Mouse (Mus musculus) frontal cortex, postnatal 25 days (tissue): ENCODE measurements around the gene B3gnt2.
"Not testable (repeated sequence)": the region's sequence is repeated elsewhere in the genome, so short reads cannot be mapped to it uniquely, and the experiment has no call there.

ENCODE experiments used
- DNase-seq, 2 experiments: peaks; one replicate each; pipeline ENCODE4 v3.0.0; 2022; ENCODE audit warnings: low spot score in 2 of 2

B3gnt2 gene

DNA sequence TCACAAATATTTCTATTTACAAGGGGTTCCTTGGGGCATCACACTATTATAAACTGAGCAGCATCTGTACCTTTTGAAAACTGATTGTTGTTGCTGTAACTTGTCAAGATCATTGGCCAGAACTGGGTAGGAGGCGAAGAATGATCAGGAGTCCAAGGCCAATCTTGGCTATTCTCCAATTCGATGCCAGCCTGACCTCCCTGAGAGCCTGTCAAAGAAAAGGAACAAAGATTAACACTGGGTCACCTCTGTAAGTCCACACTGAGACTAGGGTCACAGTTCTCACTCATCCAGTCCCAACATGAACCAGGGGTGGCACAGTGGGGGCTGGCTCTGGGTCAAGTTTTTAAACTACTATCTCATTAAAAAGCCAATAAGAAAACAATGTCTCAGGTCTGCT lies 85.9 kb downstream of the B3gnt2 start:
- DNase-seq = no peak

DNA sequence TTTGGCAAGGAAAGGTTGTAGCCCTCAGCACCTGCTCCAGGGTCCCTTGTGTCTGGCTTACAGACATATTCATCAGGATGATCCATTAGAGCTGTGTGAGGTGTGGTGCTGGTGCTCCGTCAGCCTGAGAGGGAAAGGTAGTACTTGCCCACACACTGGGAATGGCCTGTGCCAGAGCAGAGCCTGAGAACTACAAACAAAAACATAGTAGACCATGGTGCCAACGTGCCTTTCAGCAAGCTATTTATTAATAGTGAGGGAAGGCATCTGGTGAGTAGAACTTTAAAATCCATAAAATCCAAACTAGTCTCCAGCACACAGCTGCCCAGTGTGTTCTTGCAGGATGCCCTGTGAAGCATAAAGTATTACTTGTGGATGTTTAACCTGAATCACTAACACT lies 94.5 kb downstream of the B3gnt2 start:
- no peak for DNase-seq

DNA sequence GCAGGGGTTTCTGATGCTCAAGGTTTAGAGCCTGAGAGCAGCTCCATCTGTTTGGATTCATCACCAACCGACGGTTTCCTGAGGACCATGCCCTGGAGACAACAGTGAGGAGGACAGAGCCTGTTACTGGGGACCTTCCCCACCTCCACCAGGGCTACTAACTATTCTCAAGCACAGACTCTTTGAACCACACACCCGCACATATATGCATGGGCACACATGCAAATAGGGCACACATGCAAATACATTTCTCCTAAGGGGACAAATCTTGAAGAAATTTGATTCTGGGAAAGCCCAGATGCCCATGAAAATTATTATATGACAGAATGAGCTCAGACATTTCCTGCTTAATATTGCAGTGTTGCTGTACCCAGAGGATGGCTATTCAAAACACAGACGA lies 95.3 kb downstream of the B3gnt2 start:
- no peak for DNase-seq

DNA sequence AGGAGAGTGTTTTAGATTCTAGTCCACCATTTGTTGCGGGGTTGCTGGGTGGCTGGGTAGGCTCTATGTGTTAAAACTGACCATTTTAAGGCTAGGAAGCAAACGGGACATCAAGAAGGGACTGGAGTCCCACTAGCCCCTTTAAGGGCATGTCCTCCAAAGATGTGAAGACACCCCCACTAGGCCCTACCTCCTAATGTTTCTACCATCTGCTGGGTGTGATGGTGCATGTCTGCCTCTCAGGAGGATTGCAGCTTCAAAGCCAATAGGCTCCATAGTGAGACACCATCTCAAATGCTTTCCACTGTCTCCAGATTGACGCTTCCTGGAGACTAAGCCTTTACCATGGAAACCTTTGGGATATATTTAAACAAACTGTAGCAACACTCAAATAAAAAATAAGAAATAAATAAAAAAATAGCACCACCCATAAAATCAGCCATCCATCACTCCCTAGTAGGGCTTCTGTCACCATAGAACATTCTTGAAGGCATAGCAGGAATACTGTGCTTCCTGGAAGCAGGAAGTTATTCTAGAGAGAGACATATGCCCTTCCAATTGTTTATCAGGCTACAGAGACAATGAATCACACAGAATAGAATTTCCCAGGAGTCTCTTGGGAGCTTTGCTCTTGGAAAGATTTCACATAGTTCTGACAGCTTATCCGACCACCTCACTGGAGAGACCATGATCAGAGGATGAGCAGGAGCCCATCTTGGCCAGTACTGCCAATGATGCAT lies 97.0 kb downstream of the B3gnt2 start:
- DNase-seq = no peak

DNA sequence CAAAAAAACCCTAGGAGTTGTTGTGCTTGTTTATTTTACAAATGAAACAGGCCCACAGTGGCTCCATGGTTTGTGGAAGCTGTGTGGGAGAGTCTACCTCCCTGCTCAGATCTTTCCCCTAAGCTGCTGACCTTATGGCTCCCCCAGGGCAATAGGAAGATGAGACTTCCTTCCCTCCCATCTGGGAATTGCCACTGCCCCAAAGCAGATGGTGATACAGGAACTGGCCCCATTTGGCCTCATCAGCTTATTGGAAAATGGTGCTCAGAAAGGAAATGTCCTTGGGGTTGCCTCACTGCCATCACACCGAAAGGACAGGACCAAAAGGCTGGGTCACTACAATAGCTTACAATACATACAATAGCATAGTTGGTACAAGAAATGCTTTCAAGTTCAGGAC lies 97.7 kb downstream of the B3gnt2 start:
- no peak for DNase-seq

DNA sequence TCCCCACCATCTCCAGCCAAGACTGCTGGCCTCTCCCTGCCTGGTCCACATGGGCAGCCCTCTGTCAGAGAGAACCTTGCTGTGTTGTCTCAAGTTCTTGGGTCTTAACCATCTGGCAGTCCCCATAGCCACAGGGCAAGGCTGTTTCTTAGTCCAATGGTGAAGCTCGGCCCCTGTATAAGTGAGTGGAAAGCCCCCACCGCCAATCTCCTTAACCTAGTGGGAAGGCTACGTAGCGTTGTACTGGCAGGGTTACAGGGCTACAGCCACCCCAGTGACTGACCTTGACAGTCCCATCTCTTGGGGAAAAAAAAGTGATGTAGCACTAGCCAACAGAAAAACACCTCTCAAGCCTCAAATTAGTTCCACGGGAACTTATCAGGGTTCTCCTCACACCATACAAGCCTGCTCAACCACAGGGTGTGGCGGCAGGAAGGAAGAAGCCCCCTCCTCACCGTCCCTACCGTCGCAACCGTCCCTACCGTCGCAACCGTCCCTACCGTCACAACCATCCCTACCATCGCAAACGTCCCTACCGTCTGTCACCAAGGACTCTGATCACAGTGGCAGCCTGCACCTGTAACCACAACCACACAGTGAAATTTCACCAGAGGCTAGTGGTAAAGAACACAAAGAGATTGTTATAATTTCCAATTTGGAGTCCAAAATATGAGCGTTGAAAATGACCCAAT lies 98.4 kb downstream of the B3gnt2 start:
- DNase-seq = no peak

DNA sequence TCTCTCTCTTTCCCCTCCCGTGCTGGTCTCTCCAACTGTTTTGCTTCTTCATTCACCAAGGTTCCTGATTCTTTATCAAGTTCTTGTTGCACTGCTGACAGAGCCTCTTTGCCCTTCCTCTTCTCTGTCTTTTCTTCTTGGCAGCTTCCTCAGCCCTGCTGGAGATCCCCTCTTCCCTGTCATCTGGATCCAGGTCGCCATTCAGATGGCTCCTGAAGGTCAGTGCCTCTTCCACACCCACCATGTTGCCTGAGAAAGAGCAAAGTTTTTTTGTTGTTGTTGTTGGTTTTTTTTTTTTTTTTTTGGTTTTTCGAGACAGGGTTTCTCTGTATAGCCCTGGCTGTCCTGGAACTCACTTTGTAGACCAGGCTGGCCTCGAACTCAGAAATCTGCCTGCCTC lies 101.0 kb downstream of the B3gnt2 start:
- DNase-seq = no peak

DNA sequence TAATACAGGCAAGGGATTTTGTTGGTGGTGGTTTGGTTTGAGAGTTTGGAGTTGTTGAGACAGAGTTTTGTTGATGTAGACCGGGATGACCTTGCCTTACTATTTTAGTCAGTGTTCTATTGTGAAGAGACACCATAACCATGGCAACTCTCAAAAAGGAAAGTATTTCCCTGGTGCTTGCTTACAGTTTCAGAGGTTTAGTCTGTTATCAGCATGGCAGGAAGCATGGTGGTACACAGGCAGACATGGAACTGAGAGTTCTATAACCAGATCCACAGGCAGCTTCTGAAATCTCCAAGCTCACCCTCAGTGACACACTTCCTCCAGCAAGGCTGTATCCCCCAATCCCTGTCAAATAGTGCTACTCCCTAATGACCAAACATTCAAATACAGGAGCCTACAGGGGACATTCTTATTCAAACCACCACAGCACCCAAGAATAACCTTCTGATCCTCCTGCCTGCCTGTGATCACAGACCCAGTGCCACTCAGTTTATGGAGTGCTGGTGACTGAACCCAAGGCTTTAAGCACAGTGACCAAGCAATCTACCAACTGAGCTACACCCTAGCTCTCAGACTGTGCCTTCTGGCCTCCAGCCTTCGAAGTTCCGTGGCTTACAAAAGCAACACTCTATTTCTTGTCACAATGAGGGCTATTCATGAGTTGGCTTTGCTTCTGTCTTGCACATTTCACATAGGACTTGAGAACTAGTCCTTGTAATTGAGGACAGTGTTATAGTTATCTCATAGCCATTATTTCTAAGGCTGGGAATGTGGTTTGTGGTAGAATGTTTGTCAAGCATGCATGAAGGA lies 104.4 kb downstream of the B3gnt2 start:
- DNase-seq = no peak

DNA sequence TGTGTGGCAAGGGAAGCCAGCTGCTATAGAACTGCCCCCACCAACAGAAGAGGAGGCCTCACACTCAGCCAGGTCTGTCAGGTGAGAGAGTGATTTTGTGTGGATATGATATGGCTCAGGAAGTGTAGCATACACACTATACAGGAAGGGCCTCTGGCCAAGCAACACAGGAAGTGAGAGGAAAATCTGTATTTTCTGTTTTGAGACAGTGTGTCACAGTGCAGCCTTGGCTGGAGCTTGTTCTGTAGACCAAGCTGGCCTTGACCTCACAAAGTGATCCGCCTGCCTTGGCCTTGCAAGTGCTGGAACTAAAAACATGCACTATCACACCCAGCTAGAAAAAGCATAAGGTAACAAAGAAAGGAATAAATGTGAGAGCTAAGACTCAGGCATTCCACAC lies 105.6 kb downstream of the B3gnt2 start:
- DNase-seq = no peak

DNA sequence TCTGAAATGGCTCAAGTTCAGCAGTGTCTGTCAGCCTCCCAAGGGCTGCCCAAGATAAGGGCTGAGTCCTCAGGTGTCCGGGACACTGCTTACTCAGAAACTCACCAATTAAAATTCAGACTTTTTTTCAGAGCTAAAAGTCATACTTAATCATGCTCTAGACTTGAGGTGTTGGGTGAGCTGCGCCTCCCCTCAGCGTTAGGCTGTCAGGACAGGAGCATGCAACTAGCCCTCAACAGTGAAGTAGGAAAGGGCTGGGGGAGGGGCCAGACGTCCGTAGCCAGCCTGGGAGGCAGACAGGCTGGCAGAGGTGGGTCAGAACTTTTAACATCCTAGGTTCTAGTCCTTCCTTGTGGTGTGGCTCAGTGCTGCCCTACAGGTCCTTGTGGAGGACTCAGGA lies 108.2 kb downstream of the B3gnt2 start:
- no peak for DNase-seq

DNA sequence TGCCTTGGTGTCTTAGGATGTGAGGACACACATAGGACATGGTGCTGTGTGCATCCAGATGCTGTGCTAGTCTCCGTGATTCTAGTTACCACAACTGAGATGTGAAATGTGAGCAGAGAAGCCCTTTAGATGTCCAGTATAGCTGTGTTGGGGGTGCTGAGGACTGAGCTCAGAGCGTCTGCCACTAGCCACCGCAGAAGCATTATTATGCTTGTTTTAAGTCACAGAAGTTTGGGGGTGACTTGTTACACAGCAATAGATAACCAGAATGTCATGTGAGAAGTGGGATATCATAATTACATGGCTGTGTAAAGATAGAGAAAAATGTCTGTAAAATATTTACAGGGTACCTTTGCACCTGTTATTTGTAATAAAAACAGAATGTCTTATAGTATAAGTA lies 109.2 kb downstream of the B3gnt2 start:
- no peak for DNase-seq

DNA sequence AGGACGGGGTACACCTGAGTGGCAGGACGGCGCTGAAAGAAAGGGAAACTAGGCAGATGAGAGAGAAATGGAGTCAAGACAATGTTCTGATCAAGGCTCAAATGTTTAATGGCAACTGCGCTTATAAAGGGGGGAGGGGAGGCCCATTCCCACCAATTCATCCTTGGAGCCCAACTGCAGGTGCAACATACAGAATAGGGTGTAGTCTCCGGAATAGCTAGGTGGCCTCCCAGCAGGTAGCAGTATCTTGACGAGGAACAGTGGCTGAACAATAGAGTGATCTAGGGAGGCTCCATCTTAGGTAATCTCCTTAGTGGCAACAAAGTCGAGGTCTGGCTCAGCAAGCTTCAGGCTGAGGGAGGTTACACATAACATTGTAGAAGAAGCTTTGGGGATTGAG lies 113.4 kb downstream of the B3gnt2 start:
- DNase-seq = no peak

DNA sequence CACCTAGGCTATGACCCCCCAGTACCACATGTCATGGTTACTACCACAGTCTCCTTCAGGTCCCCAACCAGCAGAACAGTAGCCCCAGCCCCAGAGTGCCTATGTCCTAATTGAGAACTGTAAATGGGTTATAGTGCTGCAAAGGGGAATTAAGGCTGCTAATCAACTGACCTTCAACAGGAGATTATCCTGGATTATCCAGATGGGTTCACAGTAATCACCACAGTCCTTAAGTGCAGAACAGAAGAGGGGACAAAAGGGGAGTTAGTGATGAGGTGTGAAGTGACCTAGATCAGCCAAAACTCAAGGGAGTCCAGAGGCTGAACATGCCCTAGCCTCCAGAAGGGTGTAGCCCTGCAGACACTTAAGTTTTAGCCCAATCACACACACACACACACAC lies 115.4 kb downstream of the B3gnt2 start:
- DNase-seq = no peak

DNA sequence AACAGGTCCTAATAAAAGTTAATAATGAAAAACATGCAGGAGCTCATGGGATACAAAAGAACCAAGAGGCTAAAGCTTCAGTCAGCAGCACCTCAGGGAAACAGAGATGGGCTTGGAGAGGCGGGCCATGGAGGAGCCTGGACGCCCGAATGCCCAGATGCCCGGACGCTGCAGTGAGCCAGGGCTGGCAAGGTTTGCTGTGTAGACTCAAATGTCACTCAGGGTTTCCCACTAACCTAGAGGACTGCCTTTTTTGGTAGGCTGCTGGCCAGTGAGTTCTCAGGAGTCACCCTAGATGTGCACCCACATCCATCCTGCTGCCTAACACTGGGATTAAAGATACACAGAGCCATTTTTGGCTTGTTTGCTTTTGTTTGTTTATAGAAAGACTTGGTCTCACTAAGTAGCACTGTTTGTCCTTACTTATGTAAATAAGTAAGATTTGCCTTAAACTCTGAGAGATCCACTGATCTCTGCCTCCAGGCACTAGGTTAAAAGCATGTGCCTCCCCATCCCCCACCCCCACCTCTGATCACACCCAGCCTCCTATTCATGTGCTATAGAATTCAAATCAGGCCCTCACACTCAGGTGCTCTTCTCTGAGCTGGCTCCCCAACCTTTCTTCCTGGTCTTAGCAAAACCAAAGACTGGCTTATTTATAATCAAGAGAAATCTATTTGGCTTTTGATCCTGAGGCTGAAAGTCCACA lies 117.0 kb downstream of the B3gnt2 start:
- DNase-seq = no peak

DNA sequence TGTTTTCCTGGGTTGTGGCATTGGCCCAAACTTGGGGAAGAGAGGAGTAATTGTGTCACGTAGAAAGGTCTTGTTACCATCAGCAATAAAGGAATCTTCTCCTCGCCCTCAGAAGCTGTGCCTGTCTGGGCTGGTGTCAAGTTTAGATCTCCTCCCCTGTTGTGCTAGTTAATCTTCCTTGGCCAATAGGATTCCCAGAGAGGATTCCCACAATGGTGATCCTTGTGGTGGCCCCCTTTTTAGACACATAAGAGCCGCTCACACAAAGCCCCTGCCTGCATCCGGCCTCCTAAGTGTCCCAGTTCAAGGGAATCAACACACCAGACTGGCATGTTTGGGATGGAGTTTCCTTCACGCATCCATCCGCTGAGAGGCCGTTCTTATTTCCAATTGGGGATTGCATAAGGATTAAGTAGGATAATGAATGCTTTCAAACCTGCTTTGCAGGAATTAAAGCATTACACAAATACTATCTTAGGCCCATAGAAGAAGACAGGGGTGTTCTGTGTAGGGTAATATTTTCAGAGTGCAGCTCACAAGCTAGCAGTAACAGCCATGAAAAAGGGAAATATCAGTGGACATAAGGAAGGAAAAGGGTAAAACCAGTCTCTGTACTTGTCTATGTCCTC lies 118.6 kb downstream of the B3gnt2 start:
- no peak for DNase-seq

DNA sequence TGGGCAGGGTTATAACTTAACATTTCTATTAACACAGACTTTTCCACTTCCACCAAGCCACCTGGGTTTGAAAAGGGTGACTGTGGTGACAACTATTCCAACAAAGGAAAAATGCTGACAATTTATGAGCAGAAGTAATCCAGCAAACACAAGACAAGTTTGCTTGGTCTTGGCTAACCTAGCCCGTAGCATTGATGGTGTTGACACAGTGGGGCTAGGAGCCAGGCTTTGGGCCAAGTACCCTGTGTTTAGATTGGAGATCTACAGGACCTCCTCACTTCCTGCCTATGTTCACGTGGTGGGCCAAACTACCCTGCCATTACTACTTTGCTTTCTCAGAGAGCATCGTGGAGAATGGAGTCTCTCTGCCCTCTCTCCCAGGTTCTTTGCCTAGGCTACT lies 119.3 kb downstream of the B3gnt2 start:
- no peak for DNase-seq

DNA sequence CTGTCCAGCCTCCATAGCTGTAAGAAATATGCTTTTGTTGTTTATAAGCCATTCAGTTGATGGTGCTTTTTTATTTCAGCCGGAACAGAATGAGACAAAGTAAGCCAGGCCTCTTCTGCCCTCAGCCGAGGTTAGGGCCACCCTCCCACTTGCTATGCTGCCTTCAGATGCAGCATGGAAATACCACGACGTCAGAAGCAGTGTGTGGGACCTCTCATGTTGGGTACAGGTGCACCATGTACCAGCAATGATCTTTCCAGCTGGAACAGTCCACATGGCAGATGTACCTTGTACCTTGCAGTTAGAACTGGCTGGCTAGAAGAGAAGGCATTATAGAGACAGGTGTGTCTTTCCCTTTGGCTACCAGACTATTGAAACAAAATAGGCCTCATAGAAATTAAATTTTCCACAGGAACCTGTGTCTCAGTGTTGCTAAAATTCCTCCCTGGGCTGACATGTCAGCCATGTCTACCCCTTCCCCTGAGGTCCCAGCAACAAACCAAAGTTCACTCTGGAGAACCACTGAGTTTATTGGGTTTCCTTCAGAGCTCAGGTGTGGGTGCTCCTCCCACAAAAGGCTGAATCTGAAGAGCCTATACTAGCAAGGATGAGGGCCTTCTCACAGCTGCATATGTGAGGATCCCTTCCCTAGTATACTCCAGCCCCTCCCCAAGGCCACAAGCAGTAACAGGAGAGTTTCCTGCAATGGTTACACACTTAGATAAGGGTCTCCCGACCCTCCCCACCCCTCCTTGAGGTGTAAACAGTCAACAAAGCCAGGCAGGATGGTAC lies 121.1 kb downstream of the B3gnt2 start:
- DNase-seq = no peak

DNA sequence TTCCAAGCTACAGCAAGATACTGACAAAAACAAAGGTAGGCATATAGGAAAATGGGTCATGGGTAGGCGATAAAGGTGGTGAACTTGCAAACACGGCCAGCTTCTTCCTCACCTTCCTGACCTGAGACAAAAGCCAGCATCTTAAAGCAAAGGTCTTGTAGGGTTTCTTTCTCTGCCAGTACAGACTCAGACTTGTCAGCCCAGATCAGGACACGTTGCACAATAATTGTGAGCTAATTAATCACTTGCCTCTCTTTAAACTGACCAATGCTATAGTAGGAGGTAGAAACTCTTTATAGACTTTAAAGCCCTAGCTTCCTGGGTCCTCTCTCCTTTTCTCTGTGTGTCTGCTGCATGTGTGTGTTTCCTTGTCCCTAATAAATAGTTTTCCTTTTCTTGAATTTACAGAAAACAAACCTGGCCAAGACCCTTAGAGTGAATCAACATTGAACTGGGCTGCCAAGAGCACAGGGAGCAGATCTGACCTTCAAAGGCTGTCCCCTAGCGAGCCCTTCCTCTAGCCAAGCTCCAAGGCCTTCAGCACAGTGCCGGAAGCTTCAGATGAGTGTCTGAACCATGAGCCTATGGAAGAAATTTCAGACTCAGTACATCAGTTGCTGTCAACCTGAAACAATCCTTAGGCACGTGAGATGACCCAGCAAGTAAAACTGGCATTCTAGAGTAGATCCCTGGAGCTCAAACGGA lies 124.1 kb downstream of the B3gnt2 start:
- no peak for DNase-seq

DNA sequence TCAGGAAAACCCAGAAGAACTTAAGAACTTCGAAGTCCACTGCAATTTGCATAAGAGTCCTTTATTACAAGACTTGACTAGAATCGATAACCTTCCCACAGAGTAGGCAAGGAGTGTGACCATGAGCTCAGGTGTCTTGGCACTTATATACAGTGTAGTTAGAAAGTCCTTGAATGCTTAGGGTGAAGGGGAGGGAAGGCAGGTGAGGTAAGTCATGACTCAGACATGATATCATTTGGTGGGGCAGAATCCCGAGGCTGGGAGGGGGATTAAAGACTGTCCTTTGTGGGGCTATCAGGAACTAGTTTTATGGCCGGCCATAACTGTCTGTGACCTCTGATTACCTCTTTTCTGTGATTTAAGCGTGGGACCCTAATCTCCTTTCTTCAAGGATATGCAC lies 125.6 kb downstream of the B3gnt2 start:
- DNase-seq = not testable (repeated sequence)

DNA sequence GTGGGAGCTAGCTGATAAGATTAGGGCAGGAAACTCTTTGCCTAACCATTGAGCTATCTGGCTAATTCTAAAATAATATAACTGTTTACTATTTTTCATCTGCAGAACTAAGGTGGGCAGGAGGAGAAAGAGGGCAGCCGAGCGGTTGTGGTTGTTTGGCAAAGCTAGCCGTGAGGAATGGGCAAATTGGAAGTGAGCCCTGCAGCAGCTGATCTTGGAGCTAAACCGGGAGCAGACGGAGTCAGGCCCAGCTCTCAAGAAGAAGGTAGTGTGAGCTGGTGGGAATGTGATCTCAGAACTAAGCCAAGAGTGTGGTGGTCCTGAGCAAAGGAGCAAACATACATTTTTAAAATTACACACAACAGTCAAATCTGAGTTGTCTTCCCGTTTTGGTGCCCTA lies 126.8 kb downstream of the B3gnt2 start:
- no peak for DNase-seq
